Mouse (Mus musculus): Measurements from ENCODE around the gene Tle4. TPM values are rescaled to one million over a fixed set of nuclear protein-coding genes. Genes with fewer than 3 reads are reported as not detected.

The Tle4 gene
- total RNA-seq, 2 experiments from 2014 or later = 19.6 to 20.5 TPM

- intact Hi-C loops (cut with DNase I) = loop anchor here (10.0 kb wide), 1 partner anchor 140 kb away; no protein-coding TSS in a partner anchor
Measured at GRCm38 (mm10) chr19:14594537-14594936, 3.3 kb downstream of the Tle4 start.

GRCm38 (mm10) chr19:14591809-14592535, 5.9 kb downstream of the Tle4 start:
- no peak for DNase-seq
- intact Hi-C loops (cut with DNase I) = loop anchor here (10.0 kb wide), 1 partner anchor 137 kb away; no protein-coding TSS in a partner anchor

More at GRCm38 (mm10) chr19:14594537-14594936, 3.3 kb downstream of the Tle4 start:
- no peak for DNase-seq

GRCm38 (mm10) chr19:14590154-14590553, 7.7 kb downstream of the Tle4 start:
- no peak for DNase-seq
- intact Hi-C loops (cut with DNase I) = loop anchor here (10.0 kb wide), 1 partner anchor 135 kb away; no protein-coding TSS in a partner anchor

- no peak for DNase-seq
- intact Hi-C loops (cut with DNase I) = no loop called here
Measured at GRCm38 (mm10) chr19:14588221-14589123, 9.4 kb downstream of the Tle4 start.

GRCm38 (mm10) chr19:14586171-14586570, 11.7 kb downstream of the Tle4 start:
- DNase-seq = no peak

GRCm38 (mm10) chr19:14585731-14586130, 12.1 kb downstream of the Tle4 start:
- intact Hi-C loops (cut with DNase I) = no loop called here
- DNase-seq = peak in 1 of 2 experiments; percentile 7

More at GRCm38 (mm10) chr19:14586171-14586570, 11.7 kb downstream of the Tle4 start:
- intact Hi-C loops (cut with DNase I) = no loop called here

- DNase-seq = no peak
- intact Hi-C loops (cut with DNase I) = no loop called here
Measured at GRCm38 (mm10) chr19:14585235-14585634, 12.6 kb downstream of the Tle4 start.

GRCm38 (mm10) chr19:14578698-14579097, 19.2 kb downstream of the Tle4 start:
- intact Hi-C loops (cut with DNase I) = no loop called here
- DNase-seq = no peak

GRCm38 (mm10) chr19:14578016-14578415, 19.8 kb downstream of the Tle4 start:
- intact Hi-C loops (cut with DNase I) = no loop called here

GRCm38 (mm10) chr19:14576311-14576710, 21.5 kb downstream of the Tle4 start:
- no peak for DNase-seq
- intact Hi-C loops (cut with DNase I) = no loop called here

More at GRCm38 (mm10) chr19:14578016-14578415, 19.8 kb downstream of the Tle4 start:
- no peak for DNase-seq

- DNase-seq = no peak
Measured at GRCm38 (mm10) chr19:14568879-14569278, 29.0 kb downstream of the Tle4 start.

GRCm38 (mm10) chr19:14567081-14567480, 30.8 kb downstream of the Tle4 start:
- intact Hi-C loops (cut with DNase I) = no loop called here
- no peak for DNase-seq

More at GRCm38 (mm10) chr19:14568879-14569278, 29.0 kb downstream of the Tle4 start:
- intact Hi-C loops (cut with DNase I) = no loop called here

GRCm38 (mm10) chr19:14566564-14567021, 31.3 kb downstream of the Tle4 start:
- intact Hi-C loops (cut with DNase I) = no loop called here
- DNase-seq = no peak

- intact Hi-C loops (cut with DNase I) = no loop called here
- DNase-seq = no peak
Measured at GRCm38 (mm10) chr19:14565424-14566069, 32.3 kb downstream of the Tle4 start.

- intact Hi-C loops (cut with DNase I) = no loop called here
- no peak for DNase-seq
Measured at GRCm38 (mm10) chr19:14563273-14563959, 34.4 kb downstream of the Tle4 start.

- intact Hi-C loops (cut with DNase I) = no loop called here
- DNase-seq = no peak
Measured at GRCm38 (mm10) chr19:14547871-14548270, 50.0 kb downstream of the Tle4 start.

- intact Hi-C loops (cut with DNase I) = no loop called here
- DNase-seq = no peak
Measured at GRCm38 (mm10) chr19:14547133-14547842, 50.6 kb downstream of the Tle4 start.

GRCm38 (mm10) chr19:14545485-14545884, 52.4 kb downstream of the Tle4 start:
- intact Hi-C loops (cut with DNase I) = no loop called here
- DNase-seq = no peak

GRCm38 (mm10) chr19:14543305-14543704, 54.5 kb downstream of the Tle4 start:
- intact Hi-C loops (cut with DNase I) = no loop called here
- DNase-seq = no peak

Data from gastrocnemius, postnatal 36 days (tissue).